Mouse (Mus musculus) testis, adult 2 months (tissue): ENCODE results near the gene Fzr1. TPM values are rescaled to one million over a fixed set of nuclear protein-coding genes. Genes with fewer than 3 reads are reported as not detected.
A peak's percentile ranks its signal among the peaks of the same experiment; 100 is the strongest.

ENCODE experiments used
- H3K27ac ChIP-seq: fragments of 200-500 bp; 2 replicates; pipeline ENCODE4 v1.5.1; 2012; ENCODE audit warnings: low read depth, low read length; ENCODE audit not compliant: control insufficient read depth, insufficient read depth
- H3K27me3 ChIP-seq: fragments of 200-500 bp; 2 replicates; pipeline ENCODE4 v1.6.1; 2012; ENCODE audit warnings: mild to moderate bottlenecking, low read length, moderate library complexity; ENCODE audit not compliant: control insufficient read depth, insufficient read depth
- H3K36me3 ChIP-seq: fragments of 200-500 bp; 2 replicates; pipeline ENCODE4 v1.6.1; 2012; ENCODE audit warnings: mild to moderate bottlenecking, low read length; ENCODE audit not compliant: control insufficient read depth, insufficient read depth
- H3K4me1 ChIP-seq: fragments of 200-500 bp; 2 replicates; pipeline ENCODE4 v1.6.1; 2012; ENCODE audit warnings: low read length; ENCODE audit not compliant: control insufficient read depth, insufficient read depth
- H3K4me3 ChIP-seq: fragments of 200-500 bp; 2 replicates; pipeline ENCODE4 v1.5.1; 2012; ENCODE audit warnings: low read depth, mild to moderate bottlenecking, low read length, moderate library complexity, mixed read lengths; ENCODE audit not compliant: control insufficient read depth
- CTCF ChIP-seq: fragments of 200-500 bp; IDR thresholded peaks from 2 replicates; pipeline ENCODE4 v1.5.1; 2012; ENCODE audit warnings: low read depth, mild to moderate bottlenecking, inconsistent platforms, low read length, moderate library complexity; ENCODE audit not compliant: control insufficient read depth, insufficient read depth, insufficient replicate concordance
- POLR2A ChIP-seq: fragments of 200-500 bp; IDR thresholded peaks from 2 replicates; pipeline ENCODE4 v1.6.1; 2012; ENCODE audit warnings: low read depth, mild to moderate bottlenecking, inconsistent platforms, low read length, moderate library complexity; ENCODE audit not compliant: control insufficient read depth
- polyA plus RNA-seq: library from polyadenylated mRNA; depleted of rRNA; stranded (reverse); fragments of >200 nt; gene quantifications from 2 replicates; pipeline ENCODE4 v1.2.3, GENCODE M21; 2012

Fzr1 gene
- polyA plus RNA-seq, 1 experiment = 161 TPM

DNA sequence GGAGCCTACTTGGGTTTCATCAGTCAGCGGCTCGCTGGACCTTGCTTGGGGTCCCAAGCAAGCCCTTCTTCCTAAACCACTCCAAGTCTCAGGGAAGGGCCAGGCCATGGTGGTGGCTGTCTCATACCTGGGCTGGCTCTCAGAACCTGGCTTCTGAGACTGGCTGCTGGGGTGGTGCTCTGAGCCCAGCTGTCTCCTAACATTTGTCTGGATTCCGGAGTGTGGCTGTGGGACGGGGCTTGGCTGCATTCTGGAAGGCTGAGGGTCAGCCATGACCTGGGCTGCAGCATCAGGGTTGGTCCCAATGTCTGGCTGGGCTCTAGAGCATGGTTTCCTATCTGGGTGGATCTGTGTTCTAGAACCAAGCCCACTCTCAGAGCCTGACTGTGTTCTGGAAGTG is 41.8 kb downstream of the Fzr1 start:
- Histone ChIP-seq H3K4me1 (peaks cover 43% of the 10 kb centered on the region), H3K27me3 (no peaks in the 10 kb centered on the region), H3K36me3 (no peaks in the 10 kb centered on the region), H3K27ac (no peak overlapping the region), H3K4me3 (no peak overlapping the region)
- no peak for TF ChIP-seq POLR2A
- no peak for TF ChIP-seq CTCF

- TF ChIP-seq POLR2A (no peak), CTCF (no peak)
- Histone ChIP-seq H3K27me3 (no peaks in the 10 kb centered on the region), H3K36me3 (no peaks in the 10 kb centered on the region), H3K4me3 (no peak overlapping the region), H3K4me1 (peaks cover 36% of the 10 kb centered on the region), H3K27ac (no peak overlapping the region)
These were observed 42.6 kb downstream of the Fzr1 start for GRCm38 (mm10) chr10:81335393-81336340.

DNA sequence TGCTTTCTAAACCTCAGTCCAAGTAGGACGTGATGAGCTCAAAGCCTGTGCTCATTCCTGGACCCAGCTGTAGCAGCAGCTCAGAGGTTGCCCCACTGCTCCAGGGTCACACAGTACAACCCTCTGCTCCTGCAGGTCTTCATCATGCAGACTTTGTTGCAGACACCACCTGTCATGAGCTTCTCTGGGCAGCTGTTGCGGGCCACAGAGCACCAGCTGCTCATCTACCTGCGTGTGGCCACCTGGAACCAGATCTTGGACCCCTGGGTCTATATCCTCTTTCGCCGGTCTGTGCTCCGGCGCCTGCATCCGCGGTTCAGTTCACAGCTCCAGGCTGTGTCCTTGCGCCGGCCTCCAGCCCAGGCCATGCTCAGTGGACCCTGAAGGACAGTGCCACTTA is 44.0 kb downstream of the Fzr1 start:
- H3K4me1 ChIP-seq = peaks cover 30% of the 10 kb centered on the region
- no peaks in the 10 kb centered on the region for H3K36me3 ChIP-seq
- H3K4me3 ChIP-seq = no peak overlapping the region
- TF ChIP-seq CTCF = no peak
- no peak overlapping the region for H3K27ac ChIP-seq
- no peaks in the 10 kb centered on the region for H3K27me3 ChIP-seq

- Histone ChIP-seq H3K27me3 (no peaks in the 10 kb centered on the region), H3K4me3 (peak overlapping the region; percentile 53), H3K36me3 (no peaks in the 10 kb centered on the region), H3K4me1 (peaks cover 20% of the 10 kb centered on the region), H3K27ac (no peak overlapping the region)
- TF ChIP-seq POLR2A (no peak), CTCF (no peak)
These were observed 46.0 kb downstream of the Fzr1 start for GRCm38 (mm10) chr10:81332277-81332676.

- no peaks in the 10 kb centered on the region for H3K27me3 ChIP-seq
- no peaks in the 10 kb centered on the region for H3K36me3 ChIP-seq
- no peak overlapping the region for H3K4me3 ChIP-seq
- H3K4me1 ChIP-seq = peaks cover 7% of the 10 kb centered on the region
- no peak for TF ChIP-seq CTCF
- TF ChIP-seq POLR2A = no peak
- no peak overlapping the region for H3K27ac ChIP-seq
These were observed 48.3 kb downstream of the Fzr1 start for GRCm38 (mm10) chr10:81330007-81330406.

GRCm38 (mm10) chr10:81329194-81329975 is 48.9 kb downstream of the Fzr1 start:
- no peak for TF ChIP-seq CTCF
- Histone ChIP-seq H3K27ac (peak overlapping the region; percentile 27; the same call in 1 of the 2 replicates), H3K4me3 (no peak overlapping the region), H3K36me3 (no peaks in the 10 kb centered on the region), H3K27me3 (no peaks in the 10 kb centered on the region), H3K4me1 (peaks cover 7% of the 10 kb centered on the region)

GRCm38 (mm10) chr10:81328386-81328785 is 49.9 kb downstream of the Fzr1 start, which contains the start of gene Tbxa2r:
TSS of gene Tbxa2r (plus strand) at chr10:81328731.
- H3K27ac ChIP-seq = peak within 1 kb of the TSS; percentile 27; the same call in 1 of the 2 replicates
- H3K36me3 ChIP-seq = no peaks in the 10 kb centered on the region; the same call in 1 of the 2 replicates
- H3K4me1 ChIP-seq = peaks cover 7% of the 10 kb centered on the region
- no peak within 1 kb of the TSS for H3K4me3 ChIP-seq
- TF ChIP-seq POLR2A (no peak), CTCF (no peak)
- H3K27me3 ChIP-seq = no peaks in the 10 kb centered on the region
